Mouse (Mus musculus) liver, embryonic 11.5 days (tissue): ENCODE data around the gene Cx3cl1. TPM values are rescaled to one million over a fixed set of nuclear protein-coding genes. Genes with fewer than 3 reads are reported as not detected.

Experiments
- ATAC-seq: fragments of 200-750 bp; cut with Nextera tagmentation; replicated peaks from 2 replicates; pipeline ENCODE4 v1.8.0; 2017; ENCODE audit warnings: moderate number of reproducible peaks, mild to moderate bottlenecking, moderate TSS enrichment, moderate library complexity; ENCODE audit not compliant: low FRiP score
- DNase-seq: peaks from one replicate; pipeline ENCODE4 v3.0.0-alpha.2; 2017; ENCODE audit warnings: low spot score
- H3K27ac ChIP-seq: fragments of 300-500 bp; sonication (generic); 2 replicates; pipeline ENCODE4 v1.5.1; 2014; ENCODE audit warnings: mild to moderate bottlenecking, low read depth, low read length, control low read depth
- H3K27me3 ChIP-seq: fragments of 300-500 bp; sonication (generic); replicated peaks from 2 replicates; pipeline ENCODE4 v1.6.1; 2014; ENCODE audit warnings: low read length, mixed read lengths; ENCODE audit not compliant: control insufficient read depth, insufficient read depth
- H3K36me3 ChIP-seq: fragments of 300-500 bp; sonication (generic); 2 replicates; pipeline ENCODE4 v1.6.1; 2014; ENCODE audit warnings: mild to moderate bottlenecking, low read length, moderate library complexity, mixed read lengths; ENCODE audit not compliant: control insufficient read depth, insufficient read depth
- H3K4me1 ChIP-seq: fragments of 300-500 bp; sonication (generic); replicated peaks from 2 replicates; pipeline ENCODE4 v1.6.1; 2014; ENCODE audit warnings: low read length, mixed read lengths; ENCODE audit not compliant: control insufficient read depth, insufficient read depth
- H3K4me2 ChIP-seq: fragments of 300-500 bp; sonication (generic); 2 replicates; pipeline ENCODE4 v1.6.1; 2014; ENCODE audit warnings: mild to moderate bottlenecking, control low read depth, moderate library complexity
- H3K4me3 ChIP-seq: fragments of 300-500 bp; sonication (generic); 2 replicates; pipeline ENCODE4 v1.5.1; 2014; ENCODE audit warnings: low read depth, low read length, control low read depth
- H3K9ac ChIP-seq: fragments of 300-500 bp; sonication (generic); 2 replicates; pipeline ENCODE4 v1.6.1; 2014; ENCODE audit warnings: low read depth, low read length, control low read depth
- H3K9me3 ChIP-seq: fragments of 300-500 bp; sonication (generic); 2 replicates; pipeline ENCODE4 v1.6.1; 2016; ENCODE audit warnings: low read length, inconsistent platforms, mixed read lengths; ENCODE audit not compliant: control insufficient read depth
- WGBS: fragments of 180-500 bp; shearing (Covaris S2); extraction: QIAGEN DNeasy Blood & Tissue Kit; methylation state at CpG from one replicate; pipeline ENCODE4 v1.1.7; 2014; 5-methylcytosine and 5-hydroxymethylcytosine counted together
- polyA plus RNA-seq: library from polyadenylated mRNA; unstranded; fragments of >200 nt; fragmentation: Nextera tagmentation; extraction: Ambion mirVana; gene quantifications from 2 replicates; pipeline ENCODE4 v1.2.1, GENCODE M21; 2014

Gene Cx3cl1
- polyA plus RNA-seq, 1 experiment from 2014 or later: 0.78 TPM

- no peak overlapping the region for H3K4me3 ChIP-seq
- H3K4me1 ChIP-seq: peaks cover 32% of the 10 kb centered on the region
- no peak overlapping the region for H3K9ac ChIP-seq
- H3K9me3 ChIP-seq: no peaks in the 10 kb centered on the region
- no peaks in the 10 kb centered on the region for H3K36me3 ChIP-seq
- peaks cover 17% of the 10 kb centered on the region for H3K27me3 ChIP-seq
- no peak overlapping the region for H3K4me2 ChIP-seq
- peak overlapping the region; percentile 57 for H3K27ac ChIP-seq
- DNase-seq (no peak), ATAC-seq (peak; percentile 35; the same call in 1 of the 2 replicates)
- WGBS: 29% methylated on average over 5 of the region's 5 CpGs
Measured at GRCm38 (mm10) chr8:94778473-94778872, 6.7 kb downstream of the Cx3cl1 start.

GRCm38 (mm10) chr8:94778895-94779533 lies 7.2 kb downstream of the Cx3cl1 start:
- Histone ChIP-seq H3K4me3 (no peak overlapping the region), H3K4me1 (peaks cover 32% of the 10 kb centered on the region)
- 58% methylated on average over 10 of the region's 10 CpGs for WGBS

GRCm38 (mm10) chr8:94779534-94780294 lies 7.9 kb downstream of the Cx3cl1 start:
- Histone ChIP-seq H3K36me3 (no peaks in the 10 kb centered on the region), H3K9ac (no peak overlapping the region), H3K4me3 (no peak overlapping the region), H3K27me3 (peaks cover 6% of the 10 kb centered on the region), H3K4me1 (peaks cover 32% of the 10 kb centered on the region), H3K27ac (no peak overlapping the region), H3K9me3 (no peaks in the 10 kb centered on the region), H3K4me2 (no peak overlapping the region)
- ATAC-seq (no peak), DNase-seq (no peak)
- WGBS: 83% methylated on average over 16 of the region's 16 CpGs

More at GRCm38 (mm10) chr8:94778895-94779533, 7.2 kb downstream of the Cx3cl1 start:
- ATAC-seq (no peak), DNase-seq (no peak)
- Histone ChIP-seq H3K9me3 (no peaks in the 10 kb centered on the region), H3K4me2 (no peak overlapping the region), H3K36me3 (no peaks in the 10 kb centered on the region), H3K27ac (no peak overlapping the region), H3K9ac (no peak overlapping the region), H3K27me3 (peaks cover 11% of the 10 kb centered on the region)

GRCm38 (mm10) chr8:94780491-94781154 lies 8.8 kb downstream of the Cx3cl1 start:
- Histone ChIP-seq H3K4me2 (no peak overlapping the region), H3K9ac (no peak overlapping the region), H3K27ac (no peak overlapping the region), H3K4me1 (peaks cover 32% of the 10 kb centered on the region), H3K4me3 (no peak overlapping the region), H3K36me3 (no peaks in the 10 kb centered on the region), H3K27me3 (no peaks in the 10 kb centered on the region), H3K9me3 (no peaks in the 10 kb centered on the region)
- ATAC-seq: peak; percentile 48; the same call in 1 of the 2 replicates
- WGBS: 60% methylated on average over 21 of the region's 21 CpGs
- DNase-seq: no peak

GRCm38 (mm10) chr8:94781155-94781837 lies 9.5 kb downstream of the Cx3cl1 start:
- H3K9ac ChIP-seq: no peak overlapping the region

GRCm38 (mm10) chr8:94781838-94782235 lies 10.0 kb downstream of the Cx3cl1 start:
- no peaks in the 10 kb centered on the region for H3K36me3 ChIP-seq
- no peaks in the 10 kb centered on the region for H3K9me3 ChIP-seq
- H3K9ac ChIP-seq: no peak overlapping the region
- DNase-seq: no peak
- H3K4me3 ChIP-seq: no peak overlapping the region
- no peak for ATAC-seq
- WGBS: 16% methylated on average over 11 of the region's 11 CpGs
- H3K4me2 ChIP-seq: peak overlapping the region; percentile 32
- H3K4me1 ChIP-seq: peaks cover 37% of the 10 kb centered on the region
- H3K27me3 ChIP-seq: no peaks in the 10 kb centered on the region
- no peak overlapping the region for H3K27ac ChIP-seq

More at GRCm38 (mm10) chr8:94781155-94781837, 9.5 kb downstream of the Cx3cl1 start:
- Histone ChIP-seq H3K4me2 (peak overlapping the region; percentile 32), H3K4me3 (no peak overlapping the region), H3K27me3 (no peaks in the 10 kb centered on the region), H3K4me1 (peaks cover 34% of the 10 kb centered on the region), H3K27ac (no peak overlapping the region), H3K9me3 (no peaks in the 10 kb centered on the region), H3K36me3 (no peaks in the 10 kb centered on the region)
- no peak for DNase-seq
- 46% methylated on average over 7 of the region's 7 CpGs for WGBS
- peak; percentile 13; the same call in 1 of the 2 replicates for ATAC-seq

GRCm38 (mm10) chr8:94783890-94784289 lies 12.1 kb downstream of the Cx3cl1 start:
- Histone ChIP-seq H3K9me3 (no peaks in the 10 kb centered on the region), H3K36me3 (no peaks in the 10 kb centered on the region), H3K27me3 (no peaks in the 10 kb centered on the region), H3K4me3 (no peak overlapping the region), H3K4me2 (no peak overlapping the region), H3K4me1 (peaks cover 45% of the 10 kb centered on the region), H3K9ac (no peak overlapping the region), H3K27ac (no peak overlapping the region)
- ATAC-seq: no peak
- no peak for DNase-seq
- 62% methylated on average over 4 of the region's 4 CpGs for WGBS

GRCm38 (mm10) chr8:94785247-94785985 lies 13.6 kb downstream of the Cx3cl1 start:
- H3K27ac ChIP-seq: no peak overlapping the region
- peaks cover 35% of the 10 kb centered on the region for H3K4me1 ChIP-seq
- no peaks in the 10 kb centered on the region for H3K36me3 ChIP-seq
- H3K4me2 ChIP-seq: no peak overlapping the region
- ATAC-seq (no peak), DNase-seq (no peak)
- no peaks in the 10 kb centered on the region for H3K27me3 ChIP-seq
- 54% methylated on average over 12 of the region's 12 CpGs for WGBS
- H3K9me3 ChIP-seq: no peaks in the 10 kb centered on the region
- no peak overlapping the region for H3K4me3 ChIP-seq
- H3K9ac ChIP-seq: no peak overlapping the region
